21 mouse cellular contexts compared by ENCODE assay signal in the genomic region with DNA sequence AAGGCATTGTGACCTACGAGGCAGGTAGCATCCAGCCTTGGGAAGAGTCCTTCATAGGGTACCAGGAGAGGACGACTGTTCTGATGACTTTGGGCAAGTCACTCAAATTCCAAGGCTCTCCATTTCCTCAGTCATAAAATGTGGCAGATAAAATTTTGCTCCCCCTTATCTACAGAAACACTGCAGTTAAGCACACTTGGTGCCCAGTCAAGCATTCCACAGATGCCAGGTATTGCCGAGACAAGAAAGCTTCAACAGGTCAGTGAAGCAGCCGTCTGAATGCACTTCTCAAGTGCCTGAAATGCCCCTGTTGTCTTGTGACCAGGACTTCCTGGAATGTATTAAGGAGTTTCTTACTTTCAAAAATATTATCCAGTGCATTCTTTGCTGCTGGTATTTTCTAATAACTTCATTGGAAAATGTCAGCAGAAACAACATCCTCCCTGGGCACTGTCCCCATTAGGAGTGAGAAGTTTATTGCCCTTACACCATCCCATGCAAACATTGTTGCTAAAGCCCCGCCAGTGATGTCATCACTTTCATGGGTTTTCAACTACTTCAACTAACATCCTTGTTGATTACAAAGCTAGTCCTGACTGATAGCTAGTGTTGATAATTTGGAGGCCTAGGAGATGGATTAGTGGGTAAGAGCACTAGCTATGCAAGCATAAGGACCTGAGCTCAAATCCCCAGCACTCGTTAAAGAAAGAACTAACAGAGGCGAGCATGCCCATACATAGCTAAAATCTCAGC. TPM values are rescaled to one million over a fixed set of nuclear protein-coding genes. Genes with fewer than 3 reads are reported as not detected.
DNase-seq lines count a peak whose midpoint lies in the region; ATAC-seq lines count a peak whose summit lies in the region.
"Had no signal": no experiment of that assay in that cellular context is flagged by ENCODE, and none has a peak within 500 bp of the region (broad histone marks: within the 10 kb centered on the region; RNA-seq: fewer than 3 reads in every experiment).

No protein-coding gene starts in this region.

- H3K36me3 ChIP-seq in kidney, embryonic 16.5 days (ENCODE audit: insufficient read depth, low read length), result no peaks in the 10 kb centered on the region
- H3K36me3 ChIP-seq in lung, embryonic 15.5 days, result no peaks in the 10 kb centered on the region
- H3K36me3 ChIP-seq in lung, embryonic 16.5 days (ENCODE audit: control insufficient read depth, insufficient read depth, low read length), result no peaks in the 10 kb centered on the region
- H3K36me3 ChIP-seq: embryonic facial prominence, embryonic 13.5 days; forebrain, embryonic 12.5 days; heart, embryonic 15.5 days; hindbrain, embryonic 10.5 days had no signal

- no peak for DNase-seq in kidney, postnatal 25 days
- DNase-seq in lung, postnatal 36 days, result peak; percentile 47
- no peak for DNase-seq in thymus, postnatal 25 days
- DNase-seq in frontal cortex, postnatal 14 days (ENCODE audit: low spot score in 2 of 2), result no peak
- DNase-seq: adrenal gland, adult 2 months; adrenal gland, postnatal 25 days; cerebellum, adult 18-20 months; cerebellum, adult 9-11 months; cerebellum, postnatal 36 days; forebrain, postnatal 0 days; gastrocnemius, postnatal 10 days; heart, adult 2 months had no signal

- H3K27me3 ChIP-seq in kidney, embryonic 16.5 days (ENCODE audit: insufficient read depth, low read length), result no peaks in the 10 kb centered on the region
- H3K27me3 ChIP-seq in lung, embryonic 15.5 days, result no peaks in the 10 kb centered on the region
- no peaks in the 10 kb centered on the region for H3K27me3 ChIP-seq in lung, embryonic 16.5 days (ENCODE audit: control insufficient read depth, insufficient read depth, low read depth, low read length)
- H3K27me3 ChIP-seq: embryonic facial prominence, embryonic 13.5 days; forebrain, embryonic 12.5 days; heart, embryonic 15.5 days had no signal

- WGBS in kidney, embryonic 16.5 days, result 62% methylated on average over 7 of the region's 7 CpGs
- WGBS in lung, embryonic 15.5 days, result 45% methylated on average over 7 of the region's 7 CpGs
- WGBS in lung, embryonic 16.5 days, result 47% methylated on average over 7 of the region's 7 CpGs

- 0 out of 2 replicates have a peak overlapping the region, but pooled peaks have one; percentile 1 for H3K27ac ChIP-seq in kidney, embryonic 16.5 days (ENCODE audit: low read length)
- H3K27ac ChIP-seq in lung, embryonic 15.5 days, result peak overlapping the region; percentile 46
- peak overlapping the region; percentile 53 for H3K27ac ChIP-seq in lung, embryonic 16.5 days (ENCODE audit: low read length)
- H3K27ac ChIP-seq: embryonic facial prominence, embryonic 13.5 days; forebrain, embryonic 12.5 days; heart, adult 2 months; heart, embryonic 15.5 days; hindbrain, embryonic 10.5 days; hindbrain, embryonic 14.5 days had no signal

- H3K9ac ChIP-seq in kidney, embryonic 16.5 days (replicated peaks; ENCODE audit: low read length), result no peak overlapping the region
- no peak overlapping the region for H3K9ac ChIP-seq in lung, embryonic 15.5 days
- no peak overlapping the region for H3K9ac ChIP-seq in lung, embryonic 16.5 days (ENCODE audit: low read length)
- H3K9ac ChIP-seq: embryonic facial prominence, embryonic 13.5 days; forebrain, embryonic 12.5 days; forebrain, postnatal 0 days; heart, embryonic 15.5 days; hindbrain, embryonic 14.5 days had no signal

- H3K4me3 ChIP-seq in kidney, embryonic 16.5 days (ENCODE audit: low read length), result no peak overlapping the region
- H3K4me3 ChIP-seq in lung, embryonic 15.5 days, result no peak overlapping the region
- no peak overlapping the region for H3K4me3 ChIP-seq in lung, embryonic 16.5 days (ENCODE audit: low read length)
- H3K4me3 ChIP-seq: embryonic facial prominence, embryonic 13.5 days; forebrain, embryonic 12.5 days; heart, adult 2 months; heart, embryonic 15.5 days; hindbrain, embryonic 10.5 days had no signal

- H3K4me1 ChIP-seq in kidney, embryonic 16.5 days (ENCODE audit: insufficient read depth, low read length), result 0 out of 2 replicates have a peak, but pooled peaks cover 6% of the 10 kb centered on the region
- peaks cover 5% of the 10 kb centered on the region; the same call in 1 of the 2 replicates for H3K4me1 ChIP-seq in lung, embryonic 15.5 days
- peaks cover 5% of the 10 kb centered on the region; the same call in 1 of the 2 replicates for H3K4me1 ChIP-seq in lung, embryonic 16.5 days (replicated peaks; ENCODE audit: control insufficient read depth, insufficient read depth, low read length)
- H3K4me1 ChIP-seq: embryonic facial prominence, embryonic 13.5 days; forebrain, embryonic 12.5 days; hindbrain, embryonic 10.5 days had no signal

- 0 out of 2 replicates have a peak, but pooled peaks have one; percentile 10 for ATAC-seq in kidney, embryonic 16.5 days (ENCODE audit: low FRiP score, low TSS enrichment)
- ATAC-seq in lung, embryonic 15.5 days (ENCODE audit: borderline replicate concordance, extremely low read depth, low FRiP score, low TSS enrichment), result 0 out of 2 replicates have a peak, but pooled peaks have one; percentile 23
- peak; percentile 69 for ATAC-seq in lung, embryonic 16.5 days (ENCODE audit: low read depth)
- ATAC-seq: forebrain, postnatal 0 days had no signal

- peaks cover 3% of the 10 kb centered on the region; the same call in 1 of the 2 replicates for H3K9me3 ChIP-seq in kidney, embryonic 16.5 days (ENCODE audit: low read length)
- H3K9me3 ChIP-seq in lung, embryonic 15.5 days, result no peaks in the 10 kb centered on the region
- no peaks in the 10 kb centered on the region for H3K9me3 ChIP-seq in lung, embryonic 16.5 days (ENCODE audit: control insufficient read depth, low read length)
- H3K9me3 ChIP-seq: embryonic facial prominence, embryonic 13.5 days; forebrain, embryonic 12.5 days; heart, embryonic 15.5 days; hindbrain, embryonic 10.5 days had no signal

- H3K4me2 ChIP-seq in kidney, embryonic 16.5 days (replicated peaks; ENCODE audit: low read depth, low read length), result no peak overlapping the region
- H3K4me2 ChIP-seq in lung, embryonic 15.5 days, result no peak overlapping the region
- no peak overlapping the region for H3K4me2 ChIP-seq in lung, embryonic 16.5 days (ENCODE audit: low read depth, low read length)
- H3K4me2 ChIP-seq: embryonic facial prominence, embryonic 13.5 days; forebrain, embryonic 12.5 days; heart, embryonic 11.5 days; heart, embryonic 15.5 days; hindbrain, embryonic 14.5 days had no signal

RNA-seq across cellular contexts. Expression of a gene that starts 16.7 kb away (rescaled TPM):
- polyA plus RNA-seq in kidney, embryonic 16.5 days (2015; fragmentation: Nextera tagmentation; extraction: Ambion mirVana), result 4.1 and 4.8 TPM in 2 replicates
- 4.3 and 5.4 TPM in 2 replicates for polyA plus RNA-seq in lung, embryonic 15.5 days (2015; fragmentation: Nextera tagmentation; extraction: Ambion mirVana)
- 7.0 and 7.1 TPM in 2 replicates for polyA plus RNA-seq in lung, embryonic 16.5 days (2015; fragmentation: Nextera tagmentation; extraction: Ambion mirVana)

RNA-seq across cellular contexts. Expression of a gene that starts 16.7 kb away (rescaled TPM):
- 4.3 and 4.9 TPM in 2 replicates for polyA plus RNA-seq in kidney, embryonic 16.5 days (2015; fragmentation: Nextera tagmentation; extraction: Ambion mirVana)
- 11.3 and 12.7 TPM in 2 replicates for polyA plus RNA-seq in lung, embryonic 15.5 days (2015; fragmentation: Nextera tagmentation; extraction: Ambion mirVana)
- 11.9 and 13.1 TPM in 2 replicates for polyA plus RNA-seq in lung, embryonic 16.5 days (2015; fragmentation: Nextera tagmentation; extraction: Ambion mirVana)

Comparison
In these comparisons a context has a peak if more than half of its experiments do, and no peak if none do; other contexts are left out.
1. ATAC-seq: peak in every context shown above with its lines; median percentile 69 in lung, embryonic 16.5 days; 23 in lung, embryonic 15.5 days; 10 in kidney, embryonic 16.5 days.
2. H3K27ac ChIP-seq: peak in every context shown above with its lines; median percentile 53 in lung, embryonic 16.5 days; 46 in lung, embryonic 15.5 days; 1 in kidney, embryonic 16.5 days.